Mouse (Mus musculus): ENCODE results near the gene Ufm1. TPM values are rescaled to one million over a fixed set of nuclear protein-coding genes. Genes with fewer than 3 reads are reported as not detected.

Ufm1 gene
- polyA plus RNA-seq, 1 experiment from 2014 or later, result 103 TPM

- H3K27me3 ChIP-seq, result no peaks in the 10 kb centered on the region
- H3K4me2 ChIP-seq, result no peak within 1 kb of the TSS
- 80% methylated on average over 2 of the region's 2 CpGs for WGBS
- ATAC-seq (replicated peaks; ENCODE audit: low FRiP score), result no peak
- no peak within 1 kb of the TSS for H3K27ac ChIP-seq
- H3K36me3 ChIP-seq, result no peaks in the 10 kb centered on the region
- no peak within 1 kb of the TSS for H3K9ac ChIP-seq
- no peak within 1 kb of the TSS for H3K4me3 ChIP-seq (replicated peaks)
- no peaks in the 10 kb centered on the region for H3K9me3 ChIP-seq (replicated peaks)
- H3K4me1 ChIP-seq, result no peaks in the 10 kb centered on the region
These were observed 18.8 kb downstream of the Ufm1 start, which contains the start of gene Gm10985 for GRCm38 (mm10) chr3:53844786-53845185. Gm10985 (plus strand) TSS chr3:53845086.

DNA sequence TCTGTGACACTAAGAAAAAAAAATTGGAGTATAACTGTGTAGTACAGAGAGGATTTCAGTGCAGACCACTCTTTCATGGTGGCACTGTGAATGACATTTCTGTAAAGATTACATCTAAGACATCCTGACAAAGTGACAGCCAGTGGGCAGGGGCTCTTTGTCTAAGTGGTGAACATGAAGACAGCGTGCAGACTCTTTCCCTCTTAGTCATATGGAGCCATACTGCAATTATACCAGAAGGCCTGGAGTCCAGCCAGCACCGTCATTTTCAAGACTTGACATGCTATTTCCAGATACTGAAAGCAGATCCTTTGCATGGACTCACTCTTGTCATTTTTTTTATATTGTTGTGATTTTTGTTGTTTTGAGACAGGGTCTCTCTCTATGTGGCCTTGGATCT is 29.4 kb downstream of the Ufm1 start:
- no peak for ATAC-seq (replicated peaks; ENCODE audit: low FRiP score)
- no peak overlapping the region for H3K9ac ChIP-seq
- WGBS, result 78% methylated on average over 2 of the region's 2 CpGs

GRCm38 (mm10) chr3:53813421-53813977 is 50.1 kb downstream of the Ufm1 start:
- no peaks in the 10 kb centered on the region for H3K36me3 ChIP-seq
- H3K4me1 ChIP-seq, result 0 out of 2 replicates have a peak, but pooled peaks cover 4% of the 10 kb centered on the region
- H3K9me3 ChIP-seq (replicated peaks), result no peaks in the 10 kb centered on the region
- no peak overlapping the region for H3K4me2 ChIP-seq
- no peak overlapping the region for H3K9ac ChIP-seq
- no peak overlapping the region for H3K4me3 ChIP-seq (replicated peaks)
- no peaks in the 10 kb centered on the region for H3K27me3 ChIP-seq
- WGBS, result 23% methylated on average over 7 of the region's 7 CpGs
- peak; percentile 85 for ATAC-seq (replicated peaks; ENCODE audit: low FRiP score)
- no peak overlapping the region for H3K27ac ChIP-seq

More for the DNA sequence above, 29.4 kb downstream of the Ufm1 start:
- Histone ChIP-seq H3K9me3 (replicated peaks) (no peaks in the 10 kb centered on the region), H3K4me1 (no peaks in the 10 kb centered on the region), H3K4me2 (no peak overlapping the region), H3K36me3 (no peaks in the 10 kb centered on the region), H3K27ac (no peak overlapping the region), H3K27me3 (no peaks in the 10 kb centered on the region), H3K4me3 (replicated peaks) (no peak overlapping the region)

Other genes starting within 250 kb of the Ufm1 start
- gene Frem2, start 206.5 kb downstream of the Ufm1 start, polyA plus RNA-seq (2015; fragmentation: Nextera tagmentation; extraction: Ambion mirVana), result 14.2 and 15.9 TPM in 2 replicates
- gene Gm10985, start 18.7 kb downstream of the Ufm1 start, polyA plus RNA-seq (2015; fragmentation: Nextera tagmentation; extraction: Ambion mirVana), result not detected in 2 replicates